Mouse (Mus musculus) adrenal gland, adult (tissue): ENCODE results near the gene Tcf15.

Experiments
- DNase-seq, 2 experiments: peaks; one replicate each; pipeline ENCODE4 v3.0.0; 2022 to 2023; ENCODE audit warnings: low spot score in 1 of 2; ENCODE audit not compliant: inconsistent age in 2 of 2

The Tcf15 gene

DNA sequence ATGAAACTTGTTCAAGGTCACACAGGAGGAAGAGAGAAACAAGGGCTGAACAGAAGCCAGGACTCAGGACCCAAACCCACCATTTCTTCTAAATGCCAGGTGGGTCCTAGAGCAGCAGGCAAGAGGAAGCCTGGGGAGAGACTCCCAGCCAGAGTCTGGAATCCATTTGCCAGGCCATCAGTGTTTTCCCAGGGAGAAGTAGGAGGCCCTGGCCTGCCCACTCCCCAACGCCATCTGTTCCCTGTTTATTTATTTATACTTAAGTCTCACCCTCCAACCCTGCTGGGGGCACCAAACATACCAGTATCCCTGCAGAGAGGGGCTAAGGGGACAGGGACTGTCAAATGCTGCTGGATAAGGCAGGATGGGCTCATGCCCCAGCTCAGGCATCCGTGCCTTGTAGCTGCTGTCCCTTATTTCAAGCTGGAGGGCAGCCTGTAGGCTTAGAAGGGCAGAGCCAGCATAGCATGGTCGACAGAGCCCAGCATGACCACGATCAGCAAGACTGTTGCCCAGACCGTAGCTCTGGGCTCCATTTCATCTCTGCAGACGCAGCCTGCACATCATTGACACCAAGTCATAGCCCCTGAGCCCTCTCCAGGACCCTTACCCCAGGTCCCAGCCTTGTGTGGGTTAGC is 24.0 kb upstream of the Tcf15 start:
- DNase-seq, result no peak

DNA sequence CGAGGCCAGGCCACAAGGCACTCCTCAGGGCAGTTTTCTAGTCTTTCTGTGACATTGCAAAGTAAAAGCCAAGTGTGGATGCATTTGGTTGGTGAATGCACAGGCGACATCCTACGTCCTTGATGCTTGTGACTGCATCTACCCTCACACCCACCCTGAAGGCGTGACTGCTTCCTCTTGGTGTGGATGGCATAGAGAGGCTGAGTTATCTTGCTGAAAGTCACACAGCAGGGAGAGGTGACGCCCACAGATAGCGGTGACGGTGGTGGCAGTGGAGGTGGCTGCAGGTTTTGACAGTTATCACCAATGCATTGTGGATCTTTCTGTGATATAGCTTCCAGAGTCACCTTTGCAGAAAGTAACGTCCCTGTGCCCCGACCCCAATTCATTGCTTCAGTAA is 20.5 kb upstream of the Tcf15 start:
- DNase-seq, result no peak

DNA sequence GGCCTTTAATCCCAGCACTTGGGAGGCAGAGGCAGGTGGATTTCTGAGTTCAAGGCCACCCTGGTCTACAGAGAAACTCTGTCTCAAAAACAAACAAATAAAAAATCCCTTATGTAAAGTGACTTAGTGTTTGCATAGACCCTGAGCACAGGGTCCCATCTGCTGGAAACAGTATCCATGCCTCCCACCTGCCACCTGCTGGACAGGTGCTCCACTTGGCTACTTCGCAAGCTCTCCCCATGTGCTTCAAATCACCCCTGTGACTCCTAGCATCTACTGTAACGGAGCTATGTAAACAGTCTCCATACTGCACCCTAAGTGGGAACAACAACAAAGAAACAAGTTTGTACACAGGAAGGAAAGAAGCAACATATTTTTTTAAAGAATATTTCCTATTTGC is 14.8 kb upstream of the Tcf15 start:
- no peak for DNase-seq

DNA sequence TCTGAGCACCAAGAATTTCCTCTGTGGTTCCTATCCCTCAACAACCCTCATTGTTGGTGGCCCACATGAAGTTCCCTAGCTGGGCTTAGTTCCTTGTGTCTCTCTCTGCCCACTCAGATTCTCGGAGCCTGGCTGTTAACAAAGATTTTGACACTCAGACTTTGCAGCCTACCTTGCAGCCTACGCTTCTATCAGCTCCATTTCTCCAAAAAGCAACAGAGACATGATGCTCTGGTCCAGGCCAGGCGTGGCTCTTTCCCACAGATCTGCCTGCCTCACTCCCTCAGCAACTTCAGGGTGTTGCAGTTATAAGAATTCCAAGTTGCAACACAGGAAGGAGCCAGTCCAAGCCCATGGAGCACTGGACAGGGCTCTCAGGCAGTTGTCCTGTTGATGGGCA is 13.6 kb upstream of the Tcf15 start:
- no peak for DNase-seq

DNA sequence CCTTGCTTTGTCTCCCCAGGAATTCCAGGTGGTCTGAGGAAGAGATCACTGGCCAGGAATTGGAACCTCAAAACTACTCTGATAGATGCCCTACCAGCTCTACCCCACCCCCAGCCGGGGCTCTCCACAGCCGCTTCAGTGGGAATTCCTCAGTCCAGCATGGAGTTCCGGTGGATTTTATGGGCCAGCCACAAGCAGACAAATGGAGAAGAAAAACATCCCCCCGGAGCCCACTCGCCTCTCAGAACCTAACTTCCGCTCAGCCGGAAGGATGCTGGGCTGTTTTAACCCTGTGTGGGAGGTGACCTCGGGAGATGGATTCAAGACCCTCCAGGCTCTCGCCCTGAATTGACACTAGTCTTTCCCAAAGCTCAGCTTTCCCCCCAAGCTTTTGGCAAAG is 11.3 kb upstream of the Tcf15 start:
- no peak for DNase-seq

DNA sequence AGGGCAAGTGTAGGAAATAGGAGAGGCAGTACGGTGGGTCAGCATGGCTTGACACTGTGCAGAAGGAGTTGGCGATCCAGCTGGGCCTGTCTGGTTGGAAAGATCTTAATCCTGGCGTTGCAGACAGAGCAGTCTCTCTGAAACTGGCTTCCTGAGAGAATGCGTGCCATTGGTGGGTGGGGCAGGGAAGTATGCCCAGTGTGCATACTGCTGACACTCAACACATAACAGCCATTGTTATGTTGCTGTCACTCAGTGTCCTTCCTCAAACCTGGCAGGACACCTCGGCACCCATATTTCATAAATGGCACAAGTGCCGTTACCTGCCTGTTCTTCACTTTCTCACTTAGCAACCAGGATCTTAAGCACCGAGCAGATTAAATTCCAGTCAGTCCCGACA is 10.7 kb upstream of the Tcf15 start:
- no peak for DNase-seq

DNA sequence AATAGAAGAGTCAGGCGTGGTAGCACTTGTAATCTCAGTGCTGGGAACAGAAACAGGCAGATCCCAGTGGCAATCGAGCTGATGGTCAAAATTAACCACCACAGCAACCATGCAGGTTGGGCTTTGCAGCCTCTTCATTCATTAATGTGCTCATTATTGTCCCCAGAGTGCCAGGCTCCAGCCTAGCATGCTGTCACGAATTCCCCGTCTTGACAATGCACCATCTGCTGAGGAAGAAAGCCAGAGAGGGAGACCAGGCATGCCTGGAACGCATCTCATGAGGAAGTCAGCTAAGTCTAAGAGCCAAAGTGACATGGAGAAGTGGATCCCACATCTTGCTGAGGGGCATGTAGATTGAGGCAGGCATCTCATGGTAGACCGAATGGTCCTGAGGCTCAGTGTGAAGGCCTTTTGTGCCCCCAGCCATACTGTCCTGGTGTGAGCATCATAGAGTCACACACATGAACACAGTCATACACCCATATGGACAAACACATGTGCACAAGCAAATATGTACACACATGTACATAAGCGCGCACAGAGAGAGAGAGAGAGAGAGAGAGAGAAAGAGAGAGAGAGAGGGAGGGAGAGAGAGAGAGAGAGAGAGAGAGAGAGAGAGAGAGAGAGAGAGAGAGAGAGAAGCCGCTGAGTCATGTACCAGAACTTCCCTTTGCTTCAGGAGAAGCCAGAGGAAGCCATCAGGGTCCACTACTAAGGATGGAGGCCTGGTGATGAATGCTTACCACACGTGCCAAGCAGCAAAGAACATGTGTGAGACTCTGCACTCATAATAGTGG is 4.0 kb upstream of the Tcf15 start:
- DNase-seq, result no peak

DNA sequence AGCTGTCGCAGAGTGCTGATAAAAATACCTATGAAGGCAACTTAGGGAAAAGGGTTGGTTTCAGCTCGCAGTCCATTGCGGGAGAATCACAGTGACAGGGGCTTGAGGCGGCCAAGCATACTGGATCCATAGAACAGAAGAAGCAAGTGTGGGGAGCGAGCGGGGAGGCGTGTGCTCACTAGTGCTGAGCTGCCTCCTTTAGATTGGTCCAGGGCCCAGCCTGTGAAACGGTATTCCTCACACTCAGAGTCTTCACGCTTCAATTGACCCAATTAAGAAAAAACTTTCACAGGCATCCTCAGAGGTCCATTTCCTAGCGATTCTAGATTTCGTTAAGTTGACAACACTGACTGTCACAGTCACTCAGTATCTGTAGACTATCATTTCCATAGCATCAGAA is 2.4 kb upstream of the Tcf15 start:
- DNase-seq, result no peak

DNA sequence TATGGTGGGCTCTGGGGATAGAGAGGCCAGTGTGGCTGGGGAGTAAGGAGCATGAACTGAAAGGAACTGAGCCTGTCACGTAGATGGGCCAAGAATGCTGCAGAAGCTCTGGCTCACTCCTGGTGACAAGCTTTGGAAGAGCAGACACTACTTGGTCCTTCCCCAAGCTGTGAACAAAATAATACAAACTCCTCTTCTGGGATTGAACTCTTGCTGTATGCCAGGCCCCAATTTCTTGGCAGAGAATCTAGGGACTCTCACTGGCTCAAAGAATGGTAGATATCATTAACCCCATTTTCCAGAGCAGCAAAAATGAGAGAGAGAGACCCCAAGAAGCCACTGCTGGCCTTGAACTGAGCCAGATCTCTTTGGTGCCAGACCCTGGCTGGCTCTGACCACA is 1.9 kb upstream of the Tcf15 start:
- DNase-seq, result no peak

DNA sequence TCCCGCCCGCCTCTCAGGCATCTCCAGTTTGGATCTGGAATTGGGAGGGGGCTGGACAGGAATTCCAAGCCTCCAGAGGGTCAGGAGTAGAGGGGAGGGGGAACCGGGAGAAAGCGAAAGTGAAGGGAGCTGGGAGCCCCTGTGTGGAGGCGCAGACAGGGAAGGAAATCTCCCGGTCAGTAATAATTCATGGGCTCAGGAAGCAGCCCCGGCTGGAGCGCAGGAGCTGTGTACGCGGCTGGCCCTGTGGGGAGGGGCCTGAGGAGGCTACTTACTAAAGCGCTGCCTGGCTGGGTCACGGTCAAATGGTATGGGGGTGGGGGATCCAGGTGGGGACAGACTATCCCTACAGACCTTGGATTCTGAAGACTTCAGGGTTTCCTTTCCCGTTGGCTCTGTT is 1.3 kb upstream of the Tcf15 start:
- peak; percentile 50 to 86 for DNase-seq

DNA sequence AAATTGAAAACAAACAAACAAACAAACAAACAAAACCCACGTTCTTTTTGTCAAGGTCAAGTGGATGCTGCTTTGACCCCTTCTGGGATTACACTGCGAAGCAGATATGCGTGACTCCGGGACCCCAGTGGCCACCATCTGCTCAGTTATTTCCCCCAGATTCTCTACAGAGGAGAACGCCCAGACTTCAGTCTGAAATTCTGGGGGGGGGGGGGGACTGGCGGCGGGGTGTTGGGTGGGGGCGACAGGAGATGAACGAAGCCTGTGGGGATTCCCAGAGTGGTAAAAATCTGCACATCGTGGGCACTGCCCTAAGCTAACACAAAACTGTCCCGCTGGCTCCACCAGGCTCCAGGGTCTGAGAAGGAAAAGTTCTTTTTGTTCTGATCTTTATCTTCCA is 790 bp upstream of the Tcf15 start:
- no peak for DNase-seq

DNA sequence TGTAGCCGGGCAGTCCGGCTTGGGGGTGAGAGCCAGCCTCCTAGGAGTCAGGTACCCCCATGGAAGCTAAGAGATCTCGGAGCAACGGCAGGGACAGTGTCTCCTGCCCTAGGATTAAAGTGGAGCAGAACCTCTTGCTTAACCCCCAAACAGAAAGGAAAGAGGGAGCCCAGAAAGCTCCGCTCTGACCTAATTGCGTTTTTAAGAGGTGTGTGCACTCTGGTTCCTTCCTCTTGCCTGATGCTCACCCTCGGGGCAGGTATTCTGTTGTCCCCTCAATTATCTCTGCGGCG is 743 bp downstream of the Tcf15 start:
- no peak for DNase-seq

DNA sequence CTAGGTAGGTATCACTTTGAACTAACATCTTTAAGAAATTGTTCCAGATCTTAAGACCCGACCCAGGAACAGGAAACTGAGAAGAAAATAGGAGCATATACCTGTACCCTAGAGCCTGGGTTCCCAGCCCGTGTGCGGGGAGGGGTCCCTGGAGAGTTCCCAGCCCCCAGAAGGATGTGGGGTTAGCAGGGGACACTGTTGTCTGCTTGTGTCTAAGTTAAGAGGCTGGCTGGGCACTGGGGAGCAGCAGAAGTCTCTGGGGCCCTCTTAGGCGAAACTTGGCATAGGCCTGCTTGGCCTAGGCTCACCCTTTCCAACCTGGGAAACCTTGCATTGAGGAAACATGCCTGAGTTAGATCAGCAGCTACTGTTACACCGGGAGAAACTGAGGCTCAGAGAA is 1.1 kb downstream of the Tcf15 start:
- no peak for DNase-seq

DNA sequence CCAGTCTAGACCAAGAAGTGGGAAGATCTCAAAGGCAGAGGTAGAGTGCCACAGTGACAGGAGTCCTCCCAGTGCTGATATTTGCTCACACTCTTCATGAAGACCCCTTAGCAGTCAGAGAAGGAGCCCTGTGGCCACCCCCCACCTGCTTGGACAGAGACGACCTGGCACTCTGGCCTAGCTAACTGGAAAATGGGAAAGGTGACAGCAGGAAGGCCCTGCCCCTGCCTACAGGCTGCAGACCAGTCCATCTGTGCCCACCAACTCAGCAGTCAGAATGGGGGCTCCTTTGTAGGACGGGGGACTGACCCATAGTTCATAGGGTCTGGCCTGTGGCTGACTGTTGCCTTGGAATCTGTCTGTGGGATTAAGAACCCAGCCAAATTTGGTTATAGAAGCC is 2.4 kb downstream of the Tcf15 start:
- no peak for DNase-seq

DNA sequence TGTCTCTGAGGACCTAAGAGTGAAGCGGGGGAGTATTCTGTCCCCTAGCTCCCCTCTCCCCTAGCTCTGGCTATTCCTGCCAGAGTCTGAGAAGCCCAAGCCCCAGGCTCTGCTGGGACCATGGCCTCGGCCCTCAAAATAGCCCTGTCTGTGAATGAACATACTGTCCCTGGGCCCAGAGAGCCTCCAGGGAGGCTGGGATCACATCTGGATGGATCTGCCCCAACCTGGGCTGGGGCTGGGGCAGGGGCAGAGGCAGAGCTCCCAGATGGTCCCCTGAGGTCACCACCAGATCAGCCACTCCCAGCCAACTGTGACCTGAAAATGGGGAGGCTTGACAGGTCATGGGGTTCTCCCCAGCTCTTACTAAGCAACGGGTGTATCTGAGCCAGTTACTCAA is 3.7 kb downstream of the Tcf15 start:
- no peak for DNase-seq

DNA sequence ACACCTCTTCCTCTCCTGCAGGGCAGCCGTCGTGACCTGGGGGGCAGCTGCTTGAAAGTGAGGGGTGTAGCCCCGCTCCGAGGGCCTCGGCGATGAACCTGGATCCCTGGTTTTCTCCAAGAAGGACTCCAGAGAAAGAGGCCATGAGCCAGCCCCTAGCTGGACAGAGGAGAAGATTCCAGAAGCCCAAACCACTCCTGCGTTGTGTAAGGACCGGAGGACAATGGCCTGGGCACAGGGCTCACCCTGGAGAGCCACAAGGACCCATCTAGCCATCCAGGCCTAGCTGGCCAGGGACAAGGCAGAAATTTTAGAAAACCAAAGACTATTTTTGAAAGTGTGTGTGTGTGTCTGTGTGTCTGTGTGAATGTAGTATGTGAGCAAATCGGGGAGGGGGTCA is 5.3 kb downstream of the Tcf15 start:
- no peak for DNase-seq

DNA sequence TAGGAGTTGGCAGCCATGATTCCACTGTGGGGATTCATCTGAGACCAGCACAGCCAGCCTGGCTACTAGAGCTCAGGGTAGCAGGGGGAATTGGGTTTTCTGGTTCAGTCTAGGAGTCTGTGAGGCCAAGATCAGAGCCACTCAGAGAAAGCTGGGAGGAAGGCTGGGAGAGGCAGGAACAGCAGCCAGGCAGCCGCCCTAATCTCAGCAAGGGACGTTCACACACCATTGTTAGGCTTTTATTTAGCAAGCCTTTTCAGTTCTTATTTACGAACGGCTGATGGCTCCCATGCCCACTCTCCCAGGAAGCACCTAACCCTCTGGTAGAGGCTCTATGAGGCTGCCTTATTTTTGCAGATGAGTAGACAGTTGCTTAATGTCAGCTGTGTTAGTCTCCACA is 6.5 kb downstream of the Tcf15 start:
- DNase-seq, result no peak

DNA sequence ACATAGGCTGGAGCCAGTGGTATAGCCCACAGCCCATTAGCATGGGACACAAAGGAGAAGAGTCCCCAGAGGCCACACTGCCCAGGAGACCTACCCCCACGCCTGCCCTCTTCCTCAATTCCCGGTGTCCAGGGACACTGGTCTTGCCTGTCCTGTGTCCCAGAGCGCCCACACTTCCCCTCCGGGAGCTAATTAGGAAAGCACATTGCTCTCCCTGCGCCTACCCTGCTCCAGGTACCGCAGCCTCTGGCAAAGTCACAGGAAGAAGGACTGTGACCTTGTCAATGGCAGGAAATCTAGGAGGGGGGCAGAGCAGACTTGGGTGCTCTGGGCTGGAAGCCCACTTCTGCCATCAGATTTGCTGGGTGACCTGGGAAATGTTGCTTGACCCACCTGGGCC is 7.0 kb downstream of the Tcf15 start:
- peak; percentile 39 to 61 for DNase-seq

DNA sequence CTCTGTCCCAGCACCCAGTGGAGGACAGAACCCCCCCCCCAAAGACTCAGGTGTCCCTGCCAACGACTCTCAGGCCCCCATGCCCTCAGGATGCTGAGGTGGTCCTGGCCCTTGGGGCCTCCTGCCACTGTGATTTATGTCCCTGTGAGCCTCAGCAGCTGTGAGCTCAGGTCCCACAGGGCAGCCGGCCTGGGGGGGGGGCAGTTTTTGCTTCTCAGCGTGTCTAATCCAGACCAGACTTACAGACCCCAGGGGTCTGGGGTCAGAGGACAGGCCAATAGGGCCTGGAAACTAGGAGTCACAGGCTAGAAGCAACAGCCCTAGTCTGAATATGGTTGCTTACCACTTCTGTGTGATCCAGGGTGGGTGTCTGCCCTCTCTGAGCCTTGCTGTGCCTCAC is 10.0 kb downstream of the Tcf15 start:
- DNase-seq, result no peak

DNA sequence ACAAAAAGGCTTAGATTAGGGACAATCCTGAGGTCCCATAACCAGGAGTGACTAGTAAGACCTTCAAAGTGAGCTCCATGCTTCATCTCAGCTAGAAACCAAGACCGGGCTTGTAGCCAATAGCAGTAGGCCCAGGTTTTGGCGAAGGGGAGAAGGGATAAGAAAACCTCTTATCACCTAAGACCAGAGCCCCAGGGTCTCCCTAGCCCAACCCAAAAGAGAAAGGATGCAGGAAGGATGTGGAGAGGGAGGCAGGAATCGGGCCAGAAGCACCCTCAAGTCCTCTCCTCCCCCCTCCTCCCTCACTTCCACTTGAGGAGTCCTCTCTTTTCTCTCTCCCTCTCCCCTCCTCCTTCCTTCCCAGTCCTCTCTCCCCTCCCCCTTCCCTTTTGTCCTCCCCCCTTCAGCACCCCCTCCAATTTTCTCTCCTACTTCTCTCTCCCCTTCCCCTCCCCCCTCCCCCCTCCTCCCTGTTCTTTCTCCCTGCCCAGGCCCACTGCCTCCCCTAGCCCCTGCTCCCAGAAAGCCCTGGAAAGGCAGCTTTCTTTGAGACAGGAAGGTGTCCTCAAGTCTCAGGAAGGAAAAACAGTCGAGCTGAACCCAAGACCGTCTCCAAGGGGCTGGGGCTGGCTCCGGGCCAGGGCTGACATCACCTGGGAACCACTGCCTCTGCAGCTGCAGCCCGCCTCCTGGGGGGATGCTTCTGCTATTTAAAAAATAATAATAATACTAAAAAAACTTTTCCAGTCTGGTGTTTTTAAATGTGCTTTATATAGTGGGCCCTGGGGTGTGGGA is 12.2 kb downstream of the Tcf15 start:
- DNase-seq, result peak; percentile 45 to 66

DNA sequence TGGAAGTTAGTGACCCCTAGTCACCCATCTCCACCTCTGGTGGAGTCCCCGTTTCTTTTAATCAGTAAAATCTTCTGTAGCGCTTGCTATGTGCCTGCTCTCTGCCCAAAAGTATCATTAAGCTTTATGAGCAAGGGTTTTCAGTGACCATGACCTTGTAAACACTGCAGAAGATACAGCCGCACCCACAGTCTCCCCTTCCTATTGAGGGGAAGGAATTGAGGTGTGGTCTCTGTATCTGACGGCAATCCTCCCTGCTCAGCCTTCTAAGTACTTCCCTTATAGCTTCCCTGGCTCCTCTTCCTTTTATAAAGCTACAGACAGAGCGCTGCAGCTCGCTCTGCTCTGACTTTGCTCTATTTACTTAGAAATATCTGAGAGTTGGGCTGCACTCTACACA is 13.1 kb downstream of the Tcf15 start:
- DNase-seq, result no peak

DNA sequence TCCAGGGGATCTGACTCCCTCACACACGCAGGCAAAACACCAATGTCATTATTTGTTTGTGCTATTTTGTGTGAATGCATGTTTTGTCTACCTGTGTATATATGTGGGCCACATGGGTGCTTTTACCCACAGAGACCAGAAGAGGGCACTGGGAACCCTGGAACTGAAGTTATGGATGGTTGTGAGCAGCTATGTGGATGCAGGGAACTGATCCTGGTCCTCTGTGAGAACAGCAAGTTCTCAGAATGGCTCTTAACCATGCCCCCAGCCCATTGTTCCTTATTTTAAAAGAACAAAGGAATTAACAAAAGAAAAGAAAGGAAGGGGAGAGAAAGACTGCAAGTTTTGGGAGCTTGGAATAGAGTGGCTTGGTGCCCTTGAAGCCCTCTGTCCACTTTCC is 16.1 kb downstream of the Tcf15 start:
- DNase-seq, result no peak
